Mouse (Mus musculus) inflammation-experienced regulatory T-cells, adult 6 months (primary cell): ENCODE measurements around the gene Atp5b. TPM values are rescaled to one million over a fixed set of nuclear protein-coding genes. Genes with fewer than 3 reads are reported as not detected.
"Not testable (repeated sequence)": the region's sequence is repeated elsewhere in the genome, so short reads cannot be mapped to it uniquely, and the experiment has no call there.

Experiments
- ATAC-seq: one replicate; pipeline ENCODE4 v1.8.0; 2017
- polyA plus RNA-seq, 3 experiments: library from polyadenylated mRNA; unstranded; fragments of 100-300 nt; shearing (Covaris generic); gene quantifications; one replicate each; pipeline ENCODE4 v1.2.1; 2017

Gene Atp5b
- polyA plus RNA-seq, 3 experiments from 2014 or later: 459 to 529 (median 464) TPM

DNA sequence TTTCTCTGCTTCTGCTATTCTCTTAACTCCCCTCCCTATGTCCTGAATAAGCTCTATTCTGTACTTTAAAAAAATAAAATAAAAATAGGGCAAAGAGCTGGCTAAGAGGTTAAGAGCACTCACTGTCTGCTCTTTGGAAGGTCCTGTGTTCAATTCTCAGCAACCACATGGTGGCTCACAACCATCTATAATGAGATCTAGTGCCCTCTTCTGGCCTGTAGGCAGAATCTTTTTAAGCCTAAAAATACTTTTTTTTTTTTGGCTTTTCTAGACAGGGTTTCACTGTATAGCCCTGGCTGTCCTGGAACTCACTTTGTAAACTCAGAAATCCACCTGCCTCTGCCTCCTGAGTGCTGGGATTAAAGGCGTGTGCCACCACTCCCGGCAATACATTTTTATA is 12.6 kb upstream of the Atp5b start:
- not testable (repeated sequence) for ATAC-seq

DNA sequence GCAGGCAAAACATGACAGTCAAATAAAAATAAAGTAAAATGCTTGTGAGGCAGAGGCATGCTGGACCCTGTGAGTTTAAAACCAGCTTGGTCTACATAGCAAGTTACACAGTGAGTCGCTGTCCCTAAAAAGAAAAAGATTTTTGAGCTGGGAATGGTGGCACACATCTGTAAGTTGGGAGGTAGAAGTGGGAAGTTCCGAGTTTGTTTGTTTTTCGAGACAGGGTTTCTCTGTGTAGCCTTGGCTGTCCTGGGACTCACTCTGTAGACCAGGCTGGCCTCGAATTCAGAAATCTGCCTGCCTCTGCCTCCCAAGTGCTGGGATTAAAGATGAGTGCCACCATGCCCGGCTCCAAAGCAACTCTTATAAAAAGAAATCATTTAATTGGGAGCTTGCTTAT is 4.8 kb upstream of the Atp5b start:
- not testable (repeated sequence) for ATAC-seq

- ATAC-seq: no peak
Measured at GRCm38 (mm10) chr10:128080496-128080895, 2.6 kb upstream of the Atp5b start.

DNA sequence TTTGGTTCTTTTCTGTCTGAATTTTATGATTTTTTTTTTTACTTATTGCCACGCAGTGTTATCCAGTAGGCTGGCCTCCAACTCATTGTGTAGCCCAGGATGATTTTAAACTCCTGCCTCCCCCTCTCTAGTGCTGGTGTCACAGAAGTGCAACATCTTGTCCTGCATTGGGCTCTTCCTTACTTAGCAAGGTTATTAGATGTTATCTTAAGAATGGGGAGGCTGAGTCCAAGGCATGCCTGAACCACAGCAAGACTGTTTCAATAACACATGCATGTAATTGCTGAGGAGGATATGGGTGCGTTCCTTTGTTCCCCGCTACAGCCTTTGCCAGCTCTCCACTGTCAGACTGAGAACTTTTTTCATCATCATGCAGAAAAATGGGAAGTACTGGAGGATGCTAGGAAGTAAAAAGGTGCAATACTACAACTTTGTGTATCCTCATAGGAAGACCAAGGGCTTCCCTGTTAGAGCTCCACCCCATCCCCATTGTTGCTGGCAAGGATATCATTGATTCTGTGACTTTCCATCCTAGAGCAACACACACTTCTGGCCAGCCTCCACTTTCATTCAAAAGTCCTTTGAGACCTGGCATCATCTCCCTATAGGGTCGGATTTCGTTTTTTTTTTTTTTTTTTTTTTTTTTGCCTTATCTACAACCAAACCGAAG is 1.1 kb upstream of the Atp5b start:
- ATAC-seq: no peak

DNA sequence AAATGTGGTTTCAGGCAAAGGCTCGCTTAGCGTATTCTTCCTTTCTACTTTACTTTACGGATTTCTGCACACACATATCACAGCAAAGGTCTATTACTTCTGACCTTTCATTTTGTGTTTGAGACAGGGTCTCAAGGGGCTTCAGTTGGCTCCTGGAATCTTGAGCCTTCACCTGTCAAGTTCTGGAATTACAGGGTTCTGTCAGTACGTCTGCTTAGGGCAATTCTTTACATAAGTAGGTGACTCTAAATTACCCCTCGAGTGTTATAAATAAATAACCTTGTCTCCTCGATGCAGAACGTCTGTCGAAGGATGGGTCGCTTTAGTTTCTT is 630 bp upstream of the Atp5b start:
- no peak for ATAC-seq

DNA sequence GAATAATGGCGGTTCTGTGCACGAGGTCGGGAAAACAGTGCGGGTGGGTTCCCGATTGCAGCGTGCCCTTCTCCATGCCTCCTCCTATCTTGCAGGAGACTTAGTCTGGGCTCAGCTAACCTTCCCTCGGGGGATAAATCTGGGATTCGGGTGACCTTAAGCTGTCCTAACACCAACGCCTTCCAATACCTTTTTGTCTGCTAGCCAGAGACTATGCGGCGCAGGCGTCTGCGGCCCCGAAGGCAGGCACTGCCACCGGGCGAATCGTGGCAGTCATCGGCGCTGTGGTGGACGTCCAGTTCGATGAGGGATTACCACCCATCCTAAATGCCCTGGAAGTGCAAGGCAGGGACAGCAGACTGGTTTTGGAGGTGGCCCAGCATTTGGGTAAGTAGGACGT is 615 bp downstream of the Atp5b start:
- ATAC-seq: no peak

DNA sequence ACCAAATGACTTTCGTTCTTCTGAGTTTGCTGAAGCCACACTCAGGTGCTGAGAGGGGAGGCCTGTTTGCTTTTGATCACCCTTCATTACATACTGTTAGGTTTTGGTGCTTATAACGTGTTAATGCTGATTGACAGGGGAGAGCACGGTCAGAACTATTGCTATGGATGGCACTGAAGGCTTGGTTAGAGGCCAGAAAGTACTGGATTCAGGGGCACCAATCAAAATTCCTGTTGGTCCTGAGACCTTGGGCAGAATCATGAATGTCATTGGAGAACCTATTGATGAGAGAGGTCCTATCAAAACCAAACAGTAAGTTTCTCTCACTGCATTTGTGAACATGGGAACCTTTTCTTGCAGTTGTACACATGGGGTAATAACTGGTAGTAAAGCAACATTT is 1.1 kb downstream of the Atp5b start:
- no peak for ATAC-seq

GRCm38 (mm10) chr10:128086391-128086790 is 3.3 kb downstream of the Atp5b start:
- no peak for ATAC-seq

- not testable (repeated sequence) for ATAC-seq
Measured at GRCm38 (mm10) chr10:128087216-128087615, 4.1 kb downstream of the Atp5b start.

DNA sequence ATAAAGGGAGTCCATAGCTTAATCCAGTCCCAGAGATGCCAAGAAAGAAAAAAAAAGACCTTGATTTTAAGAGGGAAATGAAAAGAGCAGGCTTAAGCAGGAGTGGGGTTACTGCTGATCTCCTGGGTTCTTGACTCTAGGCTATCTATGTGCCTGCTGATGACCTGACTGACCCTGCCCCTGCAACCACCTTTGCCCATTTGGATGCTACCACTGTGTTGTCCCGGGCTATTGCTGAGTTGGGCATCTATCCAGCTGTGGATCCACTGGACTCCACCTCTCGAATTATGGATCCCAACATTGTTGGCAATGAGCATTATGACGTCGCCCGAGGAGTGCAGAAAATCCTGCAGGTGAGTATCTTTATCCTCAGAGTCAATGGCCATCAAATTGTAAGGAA is 5.1 kb downstream of the Atp5b start:
- ATAC-seq: no peak

DNA sequence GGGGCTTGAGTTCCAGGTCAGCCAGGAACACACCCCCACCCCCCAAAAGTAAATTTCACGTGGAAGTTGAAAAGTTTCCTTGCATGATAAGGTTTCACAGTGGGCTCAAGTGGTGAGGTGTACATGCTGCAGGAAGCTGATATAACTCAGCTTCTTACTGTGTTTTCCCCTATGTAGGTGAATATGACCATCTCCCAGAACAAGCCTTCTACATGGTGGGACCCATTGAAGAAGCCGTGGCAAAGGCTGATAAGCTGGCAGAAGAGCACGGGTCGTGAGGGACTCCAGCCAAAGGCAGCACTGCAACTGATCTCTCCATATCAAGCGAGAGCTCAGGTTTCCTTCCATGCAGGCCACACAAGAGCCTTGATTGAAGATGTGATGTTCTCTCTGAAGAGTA is 6.8 kb downstream of the Atp5b start:
- ATAC-seq: no peak

DNA sequence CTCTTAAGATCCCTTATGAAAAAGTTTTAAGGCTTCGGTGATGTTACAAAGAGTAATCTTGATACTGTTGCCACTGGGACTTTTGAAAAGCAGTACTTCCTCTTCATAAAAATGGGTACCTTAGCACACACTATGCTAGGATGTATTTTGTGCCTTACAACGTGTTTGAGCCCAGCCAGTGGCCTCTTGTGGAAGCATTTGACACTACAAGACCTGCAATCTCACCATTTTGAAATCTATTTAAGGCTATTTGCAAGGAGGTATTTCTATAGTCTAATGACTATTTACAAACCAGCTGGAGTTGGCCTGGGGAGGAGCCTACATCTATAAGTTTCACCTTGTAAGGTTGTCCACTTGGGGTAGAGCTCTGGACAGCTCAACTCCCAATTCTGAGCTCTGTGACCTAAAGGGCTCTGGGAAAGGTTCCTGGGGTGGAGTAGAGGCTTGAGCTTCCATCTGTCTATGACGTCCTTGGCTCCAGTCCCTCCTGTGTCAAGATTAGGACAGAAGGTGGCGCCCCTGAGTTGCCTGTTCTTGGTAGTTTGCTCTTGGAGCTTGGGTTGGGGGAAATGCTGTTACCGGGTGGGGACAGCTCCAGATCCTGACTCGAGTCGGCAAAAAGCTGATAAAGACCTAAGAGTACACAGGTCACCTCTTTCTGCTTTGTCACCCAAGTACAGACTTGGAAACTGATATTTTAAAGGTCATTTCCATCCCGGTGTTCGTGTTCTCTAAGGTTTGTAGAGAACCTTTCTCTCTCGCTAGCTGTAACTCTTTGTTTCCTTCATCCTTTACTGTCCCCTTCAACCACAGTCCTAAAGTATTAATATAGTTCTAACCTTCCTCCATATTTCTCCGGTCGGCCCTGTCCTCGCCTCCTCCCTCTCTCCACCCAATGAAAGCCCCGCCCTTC is 7.8 kb downstream of the Atp5b start:
- peak; percentile 67 for ATAC-seq

DNA sequence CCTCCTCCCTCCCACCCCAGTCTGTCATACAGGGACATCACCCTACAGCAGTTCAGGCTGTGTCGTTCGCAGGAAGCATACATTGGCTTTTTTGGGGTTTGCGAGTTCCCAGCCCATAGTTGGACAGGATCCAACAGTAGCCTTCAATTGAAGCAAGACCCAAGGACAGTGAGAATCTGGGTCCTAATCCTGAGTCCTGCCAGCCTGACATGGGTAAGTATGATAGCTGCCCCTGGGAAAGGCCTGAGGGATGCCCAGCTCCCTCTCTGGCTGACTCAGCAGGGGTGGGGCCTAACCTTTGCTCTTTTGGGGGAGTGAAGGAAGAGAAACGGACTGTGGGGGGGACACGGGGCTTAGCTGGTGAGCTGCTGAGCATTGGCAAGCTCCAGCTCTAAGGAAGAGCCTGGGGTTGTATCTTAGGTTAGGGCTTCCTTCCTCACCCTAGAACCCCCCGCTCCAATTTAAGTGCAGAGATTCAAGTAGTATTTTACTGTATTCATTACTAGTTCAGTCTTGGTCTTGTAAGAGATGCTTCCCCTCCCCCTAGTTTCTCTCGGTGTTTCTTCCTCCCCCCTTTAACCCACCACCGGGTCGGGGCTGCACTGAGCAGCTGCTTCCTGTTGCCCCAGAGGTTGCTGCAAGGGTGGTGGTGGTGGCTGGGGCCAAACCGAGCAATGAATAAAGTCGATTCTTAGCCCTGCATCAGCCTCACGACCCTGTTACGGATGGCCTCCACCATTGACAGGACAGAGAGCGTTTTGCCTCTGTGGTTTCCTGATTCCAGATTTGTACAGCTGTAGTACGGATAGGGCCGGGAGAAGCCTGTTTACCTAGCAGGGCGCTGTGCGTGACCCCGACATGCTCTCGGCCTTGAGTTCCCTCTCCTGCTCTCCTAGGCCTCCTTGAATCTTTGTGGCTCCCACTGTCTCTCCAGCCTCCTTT is 8.8 kb downstream of the Atp5b start, which contains the start of gene Baz2a:
Gene Baz2a, plus strand, starts transcription at position 14 of the 942 bp plus-strand sequence.
- ATAC-seq: peak; percentile 57

DNA sequence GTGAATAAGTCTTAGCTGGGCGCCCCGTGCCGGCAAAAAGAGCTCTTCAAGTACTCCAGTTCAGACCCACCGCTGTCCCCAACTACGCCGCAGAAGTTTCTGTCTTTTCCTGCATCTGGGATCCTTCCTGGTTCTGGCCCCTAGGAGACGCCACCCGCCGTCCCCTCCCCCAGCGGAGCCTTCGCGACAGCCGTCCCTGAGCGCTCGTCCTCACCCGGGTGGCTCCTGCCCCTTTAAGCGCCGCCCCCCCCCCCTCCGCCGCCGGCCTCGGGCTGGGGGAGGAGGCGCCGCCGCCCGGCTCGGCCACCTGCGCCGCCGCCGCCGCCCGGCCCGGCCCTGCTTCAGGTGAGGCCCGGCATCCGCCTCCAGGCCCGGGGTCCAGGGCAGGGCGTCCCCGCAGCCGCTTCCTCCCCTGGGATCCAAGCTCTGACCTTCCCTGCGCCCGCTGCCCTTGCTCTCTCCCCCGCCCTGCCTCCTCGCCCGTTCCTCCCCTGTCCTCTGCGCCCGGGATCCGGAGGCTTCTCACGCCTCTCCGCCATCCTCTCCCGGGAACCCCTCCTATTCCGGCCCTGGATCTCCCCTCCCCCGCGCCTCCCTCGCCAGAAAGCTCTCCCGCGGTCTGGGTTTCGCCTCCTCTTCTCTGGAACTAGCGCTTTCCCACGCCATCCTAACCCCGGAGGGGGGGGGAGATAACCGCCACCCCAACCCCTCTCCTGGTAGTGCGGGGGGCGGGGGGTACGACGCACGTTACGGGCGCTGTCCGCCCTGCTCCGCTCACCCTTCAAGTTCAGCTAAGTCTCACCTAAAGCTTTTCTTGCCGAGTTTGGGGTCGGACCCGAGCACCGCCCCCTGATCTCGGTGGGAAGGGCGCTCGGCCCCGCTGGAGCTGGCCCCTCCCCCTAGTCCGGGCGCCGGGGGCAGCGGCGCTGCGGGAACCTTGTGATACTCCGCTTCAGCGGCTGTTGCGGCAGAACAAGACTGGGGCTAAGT is 9.7 kb downstream of the Atp5b start:
- ATAC-seq: no peak

DNA sequence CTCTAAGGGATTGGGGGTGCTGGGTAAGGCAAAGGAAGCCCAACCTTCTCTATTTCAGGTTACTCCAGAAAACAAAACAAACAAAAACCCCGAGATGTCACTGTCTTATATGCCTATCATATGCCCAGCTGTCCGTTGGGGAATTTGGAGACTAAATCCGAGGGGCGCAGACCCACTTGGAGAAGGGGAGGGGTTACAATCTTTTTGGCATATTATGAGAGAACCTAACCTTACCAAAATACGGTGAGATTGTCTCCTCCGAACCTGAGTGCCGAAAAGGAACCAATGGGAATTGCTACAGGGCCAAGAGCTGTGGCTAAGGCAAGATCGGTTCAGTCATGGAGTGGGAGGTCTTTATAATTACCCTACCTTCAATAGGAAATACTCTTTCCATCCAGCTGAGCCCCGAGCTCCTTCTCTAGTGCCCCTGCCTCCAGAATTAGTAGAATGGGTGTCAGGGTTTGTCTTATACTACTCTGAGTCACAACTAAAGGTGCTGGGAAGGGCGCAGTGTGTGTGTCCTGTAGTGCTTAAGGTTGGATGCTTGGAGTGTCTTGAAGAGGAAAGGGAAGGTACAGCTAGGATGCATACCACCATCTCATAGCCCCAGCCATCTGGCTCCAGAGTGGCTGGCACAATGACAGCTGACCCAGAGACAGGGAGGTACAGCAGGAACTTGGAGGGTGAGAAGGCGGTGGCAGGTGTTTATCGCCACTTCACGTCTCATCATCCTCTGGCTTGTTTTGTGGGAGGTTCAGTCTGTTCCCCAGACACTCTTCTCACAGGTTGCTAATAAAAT is 10.6 kb downstream of the Atp5b start:
- no peak for ATAC-seq

- peak; percentile 64 for ATAC-seq
Measured at GRCm38 (mm10) chr10:128094340-128094968, 11.4 kb downstream of the Atp5b start.

- no peak for ATAC-seq
Measured at GRCm38 (mm10) chr10:128095003-128095636, 12.0 kb downstream of the Atp5b start.

- no peak for ATAC-seq
Measured at GRCm38 (mm10) chr10:128096313-128096692, 13.2 kb downstream of the Atp5b start.

DNA sequence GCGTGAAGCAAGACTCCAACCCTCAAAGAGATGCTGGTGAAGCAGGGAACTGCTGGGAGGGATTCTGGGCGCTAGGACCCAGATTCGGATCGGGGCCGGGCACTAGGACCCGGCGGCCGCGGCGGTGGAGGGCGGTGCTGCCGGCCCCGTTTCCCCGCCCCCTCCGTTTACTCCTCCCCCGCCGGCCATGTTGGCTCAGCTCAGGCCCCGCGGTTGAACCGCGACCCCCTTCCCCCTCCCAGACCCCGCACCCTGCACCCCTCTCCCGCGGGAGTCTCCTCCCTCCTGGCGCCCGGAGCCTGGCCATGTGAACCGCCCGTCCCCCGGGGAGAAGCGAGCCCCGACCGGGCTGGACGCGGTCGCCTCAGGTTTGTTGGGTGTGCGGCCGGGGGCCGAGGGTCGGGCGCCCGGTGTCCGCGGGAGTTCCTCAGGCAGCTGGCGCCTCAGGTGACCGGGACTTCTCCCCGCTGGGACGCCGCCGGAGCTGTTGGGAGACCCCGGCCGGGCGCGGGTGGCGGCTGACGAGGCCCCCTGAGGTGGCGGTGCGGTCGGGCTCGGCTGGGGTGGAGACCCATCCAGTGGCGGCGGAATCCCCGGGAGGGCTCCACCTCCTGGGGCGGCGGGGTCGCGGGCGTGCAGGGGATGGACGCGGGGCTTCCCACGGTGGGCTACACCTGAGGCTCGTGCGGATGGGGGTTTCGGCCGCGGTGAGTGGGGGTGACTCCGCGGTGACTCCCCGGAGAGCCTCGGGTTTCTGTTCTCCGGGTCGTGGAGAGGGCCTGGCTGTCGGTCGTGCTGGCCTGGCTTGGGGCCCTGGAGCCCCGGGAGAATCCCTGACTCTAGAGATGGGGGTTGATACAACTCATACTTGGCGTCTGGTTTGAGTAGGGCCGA is 13.9 kb downstream of the Atp5b start:
- peak; percentile 39 for ATAC-seq
